Mouse (Mus musculus): ENCODE measurements around the gene Acer1.
A peak's percentile ranks its signal among the peaks of the same experiment; 100 is the strongest.

Gene Acer1

DNA sequence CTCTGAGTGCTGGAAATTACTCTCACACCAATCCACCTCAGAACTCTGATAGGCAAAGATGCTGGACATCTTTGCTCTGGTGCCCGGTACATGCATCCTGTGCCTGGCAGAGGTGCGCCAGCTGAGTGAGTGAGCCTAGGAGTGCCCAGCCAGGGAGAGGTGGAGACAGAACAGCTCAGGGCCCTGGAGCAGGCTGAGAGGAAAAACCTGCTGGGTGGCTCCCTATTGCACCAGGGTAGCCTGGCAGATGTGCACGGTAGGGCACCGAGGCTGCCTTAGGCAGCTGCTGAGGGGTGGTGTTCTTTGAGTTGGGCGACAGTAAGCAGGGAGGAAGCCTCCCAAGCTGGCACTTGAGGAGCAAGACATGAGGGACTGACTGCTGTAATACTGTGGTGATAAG lies at the start of gene Acer1:
Gene Acer1, minus strand, starts transcription at position 114 of the 400 bp plus-strand sequence.
- DNase-seq (ENCODE audit: low spot score in 2 of 2): no peak

DNA sequence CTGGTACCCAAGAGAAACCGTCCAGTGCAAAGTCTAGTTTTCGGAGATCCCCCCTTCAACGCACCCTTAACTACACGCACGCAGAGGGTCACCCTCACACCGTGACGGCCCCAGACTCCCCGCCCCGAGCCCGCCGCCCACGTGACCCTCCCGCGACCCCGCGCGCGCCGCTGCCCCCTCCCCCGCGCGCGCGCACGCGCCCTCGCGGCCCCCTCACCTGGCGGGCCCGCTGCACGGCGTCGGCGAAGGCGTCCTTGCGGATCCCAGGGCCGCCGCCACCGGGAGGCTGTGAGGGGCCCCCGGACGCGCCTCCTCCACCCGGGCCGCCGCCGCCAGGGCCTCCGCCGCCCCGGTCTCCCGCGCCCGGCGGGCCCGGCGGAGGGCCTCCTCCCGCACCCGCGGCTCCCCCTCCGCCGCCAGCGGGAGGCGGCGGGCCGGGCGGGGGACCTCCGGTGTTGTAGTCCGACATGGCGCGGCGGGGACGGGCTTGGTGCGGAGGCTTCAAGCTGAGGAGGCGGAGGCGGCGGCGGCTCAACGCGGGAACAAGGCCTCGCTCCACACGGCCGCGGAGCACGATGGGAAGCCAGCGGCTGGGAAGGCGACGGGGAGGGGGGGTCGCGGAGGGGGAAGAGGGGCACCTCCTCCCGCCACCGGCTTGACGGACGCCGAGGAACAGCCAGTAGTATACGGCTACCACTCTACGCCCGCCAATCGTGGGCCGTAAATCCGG lies 49.2 kb upstream of the Acer1 start, which contains the start of gene Khsrp:
Gene Khsrp, minus strand, starts transcription at position 592 of the 730 bp plus-strand sequence.
- no peak for DNase-seq (ENCODE audit: low spot score in 2 of 2)

DNA sequence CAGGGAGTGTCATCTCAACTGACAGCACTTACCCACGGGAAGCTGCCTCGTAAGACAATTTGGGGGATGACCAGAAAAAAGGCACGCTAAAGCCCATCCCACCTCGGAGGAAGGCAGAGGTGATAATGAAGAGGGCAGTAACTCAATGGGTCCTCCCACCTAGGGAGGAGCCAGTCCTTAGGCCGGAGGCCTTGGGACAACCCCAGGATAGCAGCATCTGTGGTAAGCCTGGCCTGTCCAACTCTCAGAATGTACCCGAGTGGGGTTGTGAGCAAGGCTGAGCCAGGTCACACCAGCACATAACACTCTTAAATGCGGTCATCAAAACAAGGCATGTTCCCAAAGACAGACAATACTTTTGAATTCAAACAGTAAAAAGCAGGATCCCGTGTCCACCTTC lies 47.8 kb upstream of the Acer1 start:
- no peak for DNase-seq (ENCODE audit: low spot score in 2 of 2)

DNA sequence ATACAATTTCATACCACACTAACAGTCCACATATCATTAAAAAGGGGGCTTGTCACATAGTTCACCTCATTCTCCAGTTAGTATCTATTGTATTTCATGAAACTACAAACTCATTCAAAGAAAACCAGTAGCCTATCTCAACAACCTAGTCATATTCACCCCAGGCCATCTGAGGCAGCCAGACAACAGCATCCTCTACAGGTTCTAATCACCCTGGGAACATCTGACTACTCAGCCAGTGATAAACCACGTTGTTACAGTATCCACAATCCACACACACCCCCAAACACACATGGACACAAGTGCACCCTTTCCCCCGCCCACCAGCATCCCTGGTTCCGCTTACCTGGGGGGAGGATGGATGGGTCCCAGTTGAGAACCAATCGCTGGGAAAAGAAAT lies 45.5 kb upstream of the Acer1 start:
- DNase-seq (ENCODE audit: low spot score in 2 of 2): no peak

DNA sequence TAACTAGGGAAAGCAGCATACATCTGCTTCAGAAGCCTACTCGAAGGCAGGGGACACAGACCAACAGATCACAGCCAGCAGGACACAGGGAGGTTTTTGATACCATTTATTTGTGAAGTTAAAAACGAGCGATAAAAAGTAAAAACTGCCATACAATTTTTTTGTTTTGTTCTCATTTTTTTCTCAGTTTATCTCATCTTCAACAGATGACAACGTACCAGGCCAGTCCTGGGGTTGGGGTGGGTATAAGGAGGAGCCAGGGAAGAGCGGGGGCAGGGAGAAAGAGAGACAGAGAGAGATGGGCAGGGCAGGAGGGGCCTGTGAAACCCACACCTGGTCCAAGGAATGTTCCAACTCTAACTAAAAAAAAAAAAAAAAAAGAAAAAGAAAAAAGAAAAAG lies 39.0 kb upstream of the Acer1 start:
- no peak for DNase-seq (ENCODE audit: low spot score in 2 of 2)

DNA sequence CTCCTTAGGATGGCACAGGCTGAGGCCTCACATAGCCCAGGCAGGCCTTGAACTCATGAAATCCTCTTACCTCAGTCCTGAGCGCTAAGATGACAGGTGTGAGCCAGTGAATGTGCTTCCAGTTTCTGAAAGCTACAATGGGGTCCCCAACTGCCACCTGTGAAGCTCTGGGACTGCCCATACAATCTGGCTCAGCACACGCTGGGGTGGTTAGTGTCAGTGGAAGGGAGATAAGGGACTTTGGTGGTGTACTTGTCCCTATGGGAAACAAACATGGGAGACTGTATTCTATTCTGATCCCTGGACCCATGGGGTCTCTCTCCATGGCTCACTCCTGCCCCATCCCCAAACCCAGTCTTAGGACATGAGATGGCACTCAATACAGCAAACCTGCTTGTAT lies 37.8 kb upstream of the Acer1 start:
- DNase-seq (ENCODE audit: low spot score in 2 of 2): no peak

DNA sequence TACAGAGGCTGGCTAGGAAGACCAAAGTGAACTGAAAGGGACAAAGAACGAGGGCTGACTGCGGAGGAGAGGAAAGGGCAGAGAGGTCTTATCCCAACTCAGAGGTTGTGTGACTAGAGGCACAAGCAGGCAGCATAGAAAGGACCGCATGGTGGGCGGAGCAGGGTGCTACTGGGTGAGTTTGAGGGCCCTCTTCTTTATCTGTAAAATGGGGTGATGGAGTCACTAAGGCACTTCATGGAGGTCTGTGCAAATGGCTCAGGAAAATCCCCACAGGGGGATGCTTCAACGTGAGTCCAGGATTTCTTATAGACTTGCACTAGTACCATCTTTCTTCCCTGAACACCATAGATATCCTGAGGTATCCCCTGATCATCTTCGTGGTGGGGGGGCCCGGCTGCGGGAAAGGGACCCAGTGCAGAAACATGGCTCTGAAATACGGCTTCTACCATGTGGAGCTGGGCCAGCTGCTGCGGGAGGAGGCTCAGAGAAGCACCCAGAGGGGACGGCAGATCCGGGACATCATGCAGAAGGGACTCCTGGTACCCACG lies 30.4 kb upstream of the Acer1 start:
- no peak for DNase-seq (ENCODE audit: low spot score in 2 of 2)

DNA sequence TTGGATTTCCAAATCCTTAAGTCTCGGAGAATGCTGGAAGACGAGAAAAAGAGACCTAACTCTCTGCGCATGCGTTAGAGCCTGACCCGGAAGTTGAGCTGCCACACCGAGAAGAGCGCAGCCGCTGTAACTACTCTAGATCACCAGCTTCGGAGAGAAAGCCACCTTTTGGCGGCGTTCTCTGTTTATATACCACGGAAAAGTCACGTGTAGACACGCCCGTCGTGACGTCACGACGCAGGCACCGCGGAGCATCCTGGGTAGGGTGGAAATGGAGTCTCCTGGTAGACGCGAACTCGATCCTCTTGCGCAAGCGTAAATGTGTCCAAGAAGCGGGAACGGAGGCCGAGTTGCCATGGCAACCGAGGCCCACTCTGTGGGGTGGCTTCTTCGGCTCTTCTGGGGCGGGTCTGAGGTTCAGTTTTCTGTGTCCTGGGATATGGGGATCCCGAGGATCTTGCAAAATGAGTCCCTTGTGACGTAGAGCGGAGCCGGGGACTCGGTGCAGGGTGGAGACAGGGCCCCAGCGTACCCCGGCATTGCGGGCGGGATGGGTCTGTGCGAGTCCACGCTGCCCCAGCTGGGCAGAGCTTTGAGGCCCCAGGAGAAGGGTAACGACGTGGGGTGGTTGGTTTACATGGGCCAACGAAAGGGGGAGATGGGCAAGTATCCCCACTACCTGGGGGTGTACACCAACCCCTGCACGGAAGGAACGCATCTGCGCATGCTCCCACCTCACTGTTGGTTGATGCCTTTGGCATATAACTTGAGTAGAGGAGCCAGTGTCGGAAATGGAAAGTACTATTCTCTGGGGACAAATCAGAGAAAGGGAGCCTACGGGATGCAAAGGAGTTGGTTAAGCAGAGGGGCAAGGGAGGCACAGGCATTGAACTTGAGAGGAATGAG lies 29.6 kb upstream of the Acer1 start, which contains the start of the genes Gtf2f1 and Gm17949:
Gene Gtf2f1, minus strand, starts transcription at position 53 of the 906 bp plus-strand sequence.
Gene Gm17949, plus strand, starts transcription at position 234 of the 906 bp plus-strand sequence.
- DNase-seq (ENCODE audit: low spot score in 2 of 2): peak; percentile 82 to 91

DNA sequence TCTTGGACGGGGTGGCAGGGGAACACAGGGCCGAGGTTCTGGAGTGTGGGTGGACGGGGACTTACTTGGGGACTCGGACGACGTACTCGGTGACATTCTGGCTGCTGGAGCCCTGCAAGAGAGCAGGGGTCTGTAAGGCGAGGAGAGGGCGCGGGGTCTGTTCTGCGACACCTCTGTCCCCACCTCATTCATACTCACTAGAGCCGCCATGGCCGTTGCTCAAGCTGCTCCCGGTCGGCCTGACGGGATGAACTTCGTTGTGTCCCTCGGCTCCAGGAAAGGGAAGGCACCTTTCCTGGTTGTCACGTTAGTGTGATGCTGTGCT lies 28.9 kb upstream of the Acer1 start:
- no peak for DNase-seq (ENCODE audit: low spot score in 2 of 2)

DNA sequence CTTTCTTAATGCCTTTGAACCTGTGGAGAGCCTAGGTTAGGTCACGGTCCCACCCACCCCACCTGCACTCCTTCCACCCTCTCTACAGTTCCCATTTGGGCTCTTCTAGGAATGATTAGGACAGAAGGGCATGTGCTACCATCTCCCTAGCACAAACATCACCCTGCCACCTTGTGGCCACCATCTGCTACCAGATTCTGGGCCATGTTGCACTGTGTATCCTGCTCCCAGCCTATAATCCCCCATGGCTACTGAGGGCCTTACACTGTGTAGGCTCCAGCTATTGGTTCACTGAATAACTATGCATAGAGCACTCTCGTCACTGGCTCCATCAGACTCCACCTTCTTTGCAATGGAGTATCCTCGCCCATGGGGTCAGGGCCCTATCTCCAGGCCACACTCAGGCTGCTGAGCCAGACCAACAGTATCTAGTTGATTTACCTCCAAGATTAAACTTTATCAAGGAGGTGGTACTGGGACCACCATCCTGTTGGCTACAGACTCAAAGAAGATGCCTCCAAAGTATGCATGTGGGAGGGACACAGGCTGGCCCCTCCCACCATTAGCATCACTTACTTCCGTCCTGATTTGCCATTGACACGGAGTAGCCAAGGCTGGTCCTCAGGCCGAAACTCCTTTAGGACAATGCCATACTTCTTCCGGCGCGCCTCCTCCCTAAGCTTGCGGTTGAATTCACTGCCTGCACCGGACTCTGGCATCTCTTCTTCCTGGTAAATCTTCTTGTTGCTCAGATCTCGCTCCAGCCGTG lies 25.4 kb upstream of the Acer1 start:
- no peak for DNase-seq (ENCODE audit: low spot score in 2 of 2)

DNA sequence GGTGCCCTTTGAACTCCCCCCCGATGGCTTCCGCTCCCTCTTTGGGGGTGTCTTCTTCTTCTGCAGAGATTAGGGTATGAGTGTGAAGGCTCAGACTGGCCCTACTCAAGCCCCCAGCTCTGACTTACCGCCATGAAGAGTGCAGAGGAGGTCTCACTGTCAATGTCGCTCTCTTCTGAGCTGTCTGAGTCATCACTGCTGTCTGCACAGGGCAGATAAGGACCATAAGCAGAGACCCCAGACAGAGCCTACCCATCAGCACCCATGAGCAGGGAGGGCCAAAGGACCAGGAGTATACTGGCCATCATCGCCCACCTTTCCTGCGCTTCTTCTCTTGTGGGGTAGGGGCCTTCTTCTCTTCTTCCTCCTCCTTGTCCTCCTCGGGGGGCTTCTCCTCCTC lies 22.1 kb upstream of the Acer1 start:
- DNase-seq (ENCODE audit: low spot score in 2 of 2): no peak

DNA sequence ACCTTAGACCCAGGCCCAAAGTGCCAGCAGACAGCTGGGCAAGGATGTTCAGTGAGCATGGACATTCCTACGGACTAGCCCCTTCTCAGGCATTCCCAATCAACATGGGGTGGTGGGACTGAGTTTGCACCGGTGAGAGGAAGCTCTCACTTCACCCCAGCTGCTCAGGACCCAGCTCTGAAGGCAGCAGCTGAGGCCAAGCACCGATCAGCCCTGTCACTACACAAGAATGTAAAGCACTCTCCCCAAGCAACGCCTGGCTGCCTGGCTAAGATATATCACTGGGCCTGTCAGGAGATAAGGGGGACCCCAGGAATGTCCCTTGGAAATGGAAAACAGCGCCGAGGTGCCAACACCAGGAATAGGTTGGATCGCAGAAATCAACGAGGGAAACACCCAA lies 19.3 kb upstream of the Acer1 start:
- DNase-seq (ENCODE audit: low spot score in 2 of 2): no peak

DNA sequence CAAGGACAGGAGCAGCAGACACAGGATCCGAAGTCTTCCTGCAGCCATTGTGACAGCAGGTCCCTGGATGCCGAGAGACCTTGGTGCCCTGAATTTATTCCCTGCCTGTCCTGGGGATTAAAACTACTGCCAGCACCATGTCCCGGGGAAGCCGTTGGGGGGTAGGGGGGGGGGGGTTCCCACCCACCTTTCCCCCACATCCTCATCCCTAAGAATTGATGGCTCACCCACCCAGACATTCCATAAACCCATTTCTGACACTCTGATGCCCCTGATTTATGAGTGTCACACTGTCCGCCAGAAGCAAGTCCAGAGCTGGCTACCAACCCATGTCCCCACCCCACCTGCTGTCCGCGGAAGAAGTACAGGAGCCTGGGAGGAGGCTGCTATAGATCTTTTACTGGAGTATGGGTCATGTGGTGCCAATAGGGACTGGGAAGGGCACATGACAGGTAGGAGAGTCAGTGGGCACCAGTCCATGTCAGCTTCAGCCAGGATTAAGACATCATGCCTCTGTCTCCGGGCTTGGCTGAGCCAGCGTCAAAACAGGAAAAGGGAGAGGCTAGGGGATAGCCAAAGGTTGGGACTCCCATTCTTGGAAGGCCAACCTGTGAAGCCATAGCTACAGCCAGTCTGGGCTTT lies 18.2 kb upstream of the Acer1 start, which contains the start of gene Pspn:
Gene Pspn, minus strand, starts transcription at position 51 of the 642 bp plus-strand sequence.
- no peak for DNase-seq (ENCODE audit: low spot score in 2 of 2)

DNA sequence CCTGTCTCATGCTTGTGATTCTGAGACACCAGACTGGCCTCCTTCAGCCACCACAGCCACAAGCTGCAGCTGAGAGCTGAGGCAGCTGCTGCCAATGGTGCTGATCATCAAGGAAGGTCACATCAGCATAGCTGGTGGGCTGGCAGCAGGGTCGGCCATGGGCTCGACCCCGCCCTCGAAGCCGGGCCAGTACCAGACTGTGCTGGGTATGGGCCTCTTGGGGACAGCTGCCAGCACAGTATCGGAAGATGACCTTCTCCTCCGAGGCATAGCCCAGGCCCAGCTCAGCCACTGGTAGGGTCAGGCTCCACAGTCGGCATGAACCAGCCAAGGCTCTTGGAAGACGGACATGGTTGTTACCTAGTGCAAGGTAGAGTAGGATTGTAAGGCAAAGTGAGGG lies 17.5 kb upstream of the Acer1 start:
- no peak for DNase-seq (ENCODE audit: low spot score in 2 of 2)

DNA sequence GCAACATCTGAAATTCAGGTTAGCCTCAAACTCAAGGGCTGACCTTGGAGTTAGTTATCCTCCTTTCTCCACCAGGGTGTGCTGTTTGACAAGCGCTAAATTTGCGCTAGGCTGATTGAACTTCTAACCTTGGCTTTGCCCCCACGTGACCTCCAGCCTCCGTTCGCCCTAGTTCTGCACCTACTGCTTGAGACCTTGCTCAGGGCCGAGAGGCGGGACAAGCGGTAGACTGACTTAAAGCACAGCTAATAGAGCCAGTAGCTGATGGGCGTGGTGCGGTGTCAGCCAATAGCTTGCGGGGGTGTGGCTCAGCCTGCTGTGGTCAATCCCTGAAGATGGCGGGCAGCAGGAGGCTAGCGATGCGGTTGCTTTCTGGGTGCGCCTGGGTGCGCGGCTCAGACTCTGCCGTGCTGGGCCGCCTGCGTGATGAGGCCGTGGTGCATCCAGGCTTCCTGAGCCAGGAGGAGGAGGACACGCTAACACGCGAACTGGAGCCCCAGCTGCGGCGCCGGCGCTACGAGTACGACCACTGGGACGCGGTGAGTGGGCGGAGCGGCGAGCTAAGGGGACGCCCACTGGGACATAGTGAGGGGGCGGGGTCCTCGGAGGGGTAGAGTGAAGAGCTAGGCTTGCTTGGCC lies 15.2 kb upstream of the Acer1 start, which contains the start of gene Alkbh7:
Gene Alkbh7, plus strand, starts transcription at position 311 of the 639 bp plus-strand sequence.
- DNase-seq (ENCODE audit: low spot score in 2 of 2): peak; percentile 92 to 96

DNA sequence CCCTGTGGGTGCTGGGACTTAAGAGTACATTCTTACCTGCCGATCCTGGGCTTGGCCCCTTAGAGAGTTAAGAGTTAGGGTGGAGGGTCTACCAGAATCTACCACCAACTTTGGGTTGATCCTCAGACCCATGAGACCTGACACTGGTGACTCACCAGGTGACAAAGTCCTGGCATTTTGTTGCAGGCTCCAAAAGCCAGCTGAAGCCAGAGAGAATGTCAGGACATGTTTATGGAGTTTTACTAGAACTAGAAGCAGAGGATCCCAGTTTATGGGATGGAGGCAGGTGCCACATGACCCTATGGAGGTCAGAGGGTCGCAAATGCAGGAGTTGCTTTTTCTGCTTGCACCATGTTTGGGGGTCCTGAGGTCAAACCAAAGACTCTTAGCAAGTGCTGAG lies 14.6 kb upstream of the Acer1 start:
- DNase-seq (ENCODE audit: low spot score in 2 of 2): no peak

DNA sequence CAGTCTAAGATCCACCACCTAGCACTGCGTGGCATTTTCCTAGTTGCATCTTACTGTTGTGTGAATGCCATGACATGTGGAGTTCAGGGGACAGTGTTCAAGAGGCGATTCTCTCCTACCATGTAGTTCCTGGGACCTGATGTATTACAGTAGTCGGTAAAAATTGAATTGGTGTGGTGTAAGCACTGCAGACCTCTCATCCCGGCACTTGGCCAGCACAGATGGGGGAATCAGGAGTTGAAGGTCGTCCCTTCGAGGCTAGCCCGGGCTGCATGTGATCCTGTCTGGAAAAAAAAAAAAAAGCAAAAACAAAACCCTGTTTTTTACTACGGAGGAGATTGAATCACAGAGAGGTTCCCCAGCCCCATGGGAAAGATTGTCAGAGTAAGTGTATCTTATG lies 13.1 kb upstream of the Acer1 start:
- DNase-seq (ENCODE audit: low spot score in 2 of 2): no peak

DNA sequence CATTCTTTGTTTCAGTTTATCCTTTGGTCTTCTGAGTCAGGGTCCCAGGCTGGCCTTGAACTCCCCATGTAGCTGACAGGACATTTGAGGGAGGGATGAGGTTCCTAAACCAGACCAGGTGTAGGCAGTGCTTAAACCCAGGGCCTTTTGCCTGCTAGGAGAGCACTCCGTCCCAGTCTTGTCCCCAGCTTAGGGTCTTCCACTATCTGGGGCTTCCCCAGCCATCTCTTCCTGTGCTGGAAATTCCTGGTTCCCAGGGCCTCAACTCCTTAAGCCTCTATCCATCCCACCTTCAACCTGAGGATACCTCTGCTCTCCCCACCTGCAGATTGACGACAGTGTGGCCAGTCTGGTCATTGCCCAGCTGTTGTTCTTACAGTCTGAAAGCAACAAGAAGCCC lies 9.0 kb upstream of the Acer1 start:
- DNase-seq (ENCODE audit: low spot score in 2 of 2): no peak

DNA sequence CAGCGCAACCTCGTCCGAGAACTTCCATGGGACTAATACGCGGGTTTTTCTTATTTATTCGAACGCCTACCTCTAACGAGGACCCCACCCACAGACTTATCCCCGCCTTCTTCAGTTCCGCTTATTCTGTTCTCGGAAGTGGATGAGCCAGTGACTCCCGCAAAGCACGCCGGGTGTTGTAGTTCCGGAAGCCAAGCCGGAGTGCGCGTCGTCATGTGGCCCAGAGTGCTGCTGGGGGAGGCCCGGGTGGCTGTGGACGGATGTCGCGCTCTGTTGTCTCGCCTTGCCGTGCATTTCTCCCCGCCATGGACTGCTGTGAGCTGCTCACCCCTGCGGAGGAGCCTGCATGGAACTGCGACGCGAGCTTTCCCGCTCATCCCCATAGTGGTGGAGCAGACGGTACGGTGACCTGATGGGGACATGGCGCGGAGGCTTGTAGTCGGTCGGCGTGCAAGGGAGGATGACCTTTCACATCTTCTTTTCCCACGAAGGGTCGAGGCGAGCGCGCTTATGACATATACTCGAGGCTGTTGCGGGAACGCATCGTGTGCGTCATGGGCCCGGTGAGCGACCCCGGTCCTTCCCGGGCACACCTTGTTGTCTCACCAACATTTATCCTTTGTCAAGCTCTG lies 8.3 kb upstream of the Acer1 start, which contains the start of gene Clpp:
Gene Clpp, plus strand, starts transcription at position 191 of the 632 bp plus-strand sequence.
- DNase-seq (ENCODE audit: low spot score in 2 of 2): peak; percentile 94 to 95

Data from urinary bladder, postnatal 36 days (tissue).